Mouse (Mus musculus) lung, adult 2 months (tissue): ENCODE data around the gene Zfp583. TPM values are rescaled to one million over a fixed set of nuclear protein-coding genes. Genes with fewer than 3 reads are reported as not detected.

Source experiments
- DNase-seq: peaks from one replicate; pipeline ENCODE4 v3.0.0; 2022
- H3K4me1 ChIP-seq: fragments of 200-500 bp; 2 replicates; pipeline ENCODE4 v1.6.1; 2011; ENCODE audit warnings: low read length; ENCODE audit not compliant: control insufficient read depth, insufficient read depth
- H3K4me3 ChIP-seq: fragments of 200-500 bp; replicated peaks from 2 replicates; pipeline ENCODE3; 2011; ENCODE audit warnings: low read depth, mild to moderate bottlenecking, control low read depth, low read length; ENCODE audit errors: extremely low read depth
- CTCF ChIP-seq: fragments of 200-500 bp; IDR thresholded peaks from 2 replicates; pipeline ENCODE4 v1.5.1; 2011; ENCODE audit warnings: mild to moderate bottlenecking, low read length, control low read depth; ENCODE audit not compliant: insufficient read depth
- POLR2A ChIP-seq: fragments of 200-500 bp; IDR thresholded peaks from 2 replicates; pipeline ENCODE4 v1.6.1; 2011; ENCODE audit warnings: low read depth, mild to moderate bottlenecking, control low read depth, low read length, borderline replicate concordance; ENCODE audit errors: extremely low read depth
- WGBS: fragments of 180-500 bp; shearing (Covaris S2); methylation state at CpG from one replicate; pipeline ENCODE4 v1.1.7; 2018; 5-methylcytosine and 5-hydroxymethylcytosine counted together
- polyA plus RNA-seq: library from polyadenylated mRNA; depleted of rRNA; stranded (reverse); fragments of >200 nt; gene quantifications from 2 replicates; pipeline ENCODE4 v1.2.3, GENCODE M21; 2012; rRNA removed

Gene Zfp583
- polyA plus RNA-seq, 1 experiment = 0.76 TPM

DNA sequence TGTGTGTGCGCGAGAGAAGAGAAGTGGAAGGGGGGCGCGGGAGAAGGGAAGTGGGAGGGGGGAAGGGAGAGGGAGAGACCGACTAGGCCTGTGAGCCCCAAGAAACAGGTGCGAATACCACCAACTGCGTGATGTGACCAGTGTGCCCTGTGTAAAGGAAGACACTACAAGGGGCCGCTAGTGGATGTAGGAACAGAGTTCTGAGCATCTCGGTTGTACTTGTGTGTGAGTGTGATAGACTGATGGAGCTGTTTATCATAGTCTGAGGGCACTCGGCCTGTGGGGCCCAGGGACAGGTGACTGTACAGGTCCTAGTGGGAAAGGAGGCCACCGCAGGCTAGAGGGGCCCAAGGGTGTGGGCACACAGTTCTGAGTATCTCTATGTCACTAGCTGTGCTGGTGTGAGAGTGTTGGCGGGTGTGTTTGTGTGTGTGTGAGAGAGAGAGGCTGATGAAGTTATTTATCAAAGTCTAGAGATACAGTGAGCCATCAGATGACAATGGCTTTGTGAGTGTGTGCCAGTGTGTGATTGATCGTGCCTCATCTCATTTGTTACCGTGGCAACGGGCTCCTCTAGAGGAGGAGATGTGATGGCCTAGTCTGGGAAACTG is 44.1 kb downstream of the Zfp583 start:
- 24% methylated on average over 15 of the region's 15 CpGs for WGBS

DNA sequence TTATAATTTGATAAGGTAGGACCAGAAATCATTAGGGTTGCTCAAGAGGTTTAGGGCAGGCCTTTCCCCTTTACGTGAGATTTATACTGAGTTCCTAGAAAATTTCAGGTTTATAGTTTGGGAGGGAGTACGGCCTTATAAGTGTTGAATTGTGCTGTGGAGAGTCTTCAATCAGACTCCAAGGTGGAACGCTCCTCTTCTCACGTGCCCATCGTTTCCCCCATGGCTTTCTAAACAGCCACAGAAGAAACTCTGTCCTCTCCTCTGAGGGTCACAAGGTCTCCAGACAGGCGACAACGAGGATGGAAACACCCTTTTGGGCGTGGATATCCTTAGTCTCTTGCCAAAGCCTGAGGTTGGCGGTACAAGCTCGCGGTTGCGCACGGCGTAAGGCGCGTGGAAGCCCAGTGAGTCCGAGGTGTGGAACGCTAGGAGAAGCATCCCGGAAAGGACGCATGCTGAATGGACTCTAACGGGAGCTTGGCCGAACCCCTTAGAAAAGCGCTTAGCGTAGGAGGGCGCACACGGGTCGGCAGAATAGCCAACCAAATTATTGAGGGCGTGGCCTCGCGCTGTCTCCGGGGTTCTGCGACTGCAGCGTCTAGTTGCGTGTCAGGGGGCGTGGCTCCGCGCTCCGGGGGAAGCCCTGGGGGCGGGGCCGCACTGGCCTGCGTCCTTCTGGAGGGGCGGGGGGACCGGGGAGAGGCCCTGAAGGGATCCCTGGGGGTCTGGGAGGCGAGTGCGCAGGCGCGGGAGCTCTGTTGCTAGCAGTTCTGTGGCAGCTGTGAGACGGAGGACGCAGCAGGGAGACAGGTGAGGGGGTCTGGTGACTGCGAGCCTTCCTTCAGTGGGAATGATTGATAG is 45.0 kb downstream of the Zfp583 start, which contains the start of gene Zfp667:
Zfp667 (plus strand) TSS at position 738 of the 864 bp plus-strand sequence.
- TF ChIP-seq CTCF (no peak), POLR2A (peak; percentile 66; the same call in 1 of the 2 replicates)
- Histone ChIP-seq H3K4me1 (no peaks in the 10 kb centered on the region), H3K4me3 (peak within 1 kb of the TSS; percentile 85)
- DNase-seq = peak; percentile 95
- WGBS = 2% methylated on average over 49 of the region's 50 CpGs

More for the DNA sequence above, 44.1 kb downstream of the Zfp583 start:
- TF ChIP-seq CTCF = no peak
- TF ChIP-seq POLR2A = no peak
- Histone ChIP-seq H3K4me1 (no peaks in the 10 kb centered on the region), H3K4me3 (peak overlapping the region; percentile 83)
- DNase-seq = no peak

DNA sequence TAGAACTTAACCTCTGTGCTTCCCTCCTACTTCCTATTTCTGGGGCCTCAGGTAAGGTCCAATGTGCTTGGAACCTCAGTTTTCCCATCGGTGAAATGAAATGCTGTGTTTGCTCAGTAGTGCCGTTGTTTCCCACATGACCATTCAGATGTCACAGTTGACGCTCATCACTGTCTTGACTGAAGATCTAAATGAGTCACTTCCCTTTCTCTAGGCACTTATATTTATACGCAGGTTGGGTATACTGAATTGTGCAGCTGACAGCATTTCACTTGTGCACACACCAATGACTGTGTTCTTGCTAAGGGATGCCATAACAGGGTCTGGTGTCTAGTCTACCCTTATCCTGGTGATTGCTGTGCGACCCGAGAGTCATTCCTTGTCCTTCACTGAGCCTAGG is 45.7 kb downstream of the Zfp583 start:
- 73% methylated on average over 6 of the region's 6 CpGs for WGBS
- no peak for DNase-seq
- Histone ChIP-seq H3K4me3 (no peak overlapping the region), H3K4me1 (no peaks in the 10 kb centered on the region)
- TF ChIP-seq POLR2A = no peak
- no peak for TF ChIP-seq CTCF

DNA sequence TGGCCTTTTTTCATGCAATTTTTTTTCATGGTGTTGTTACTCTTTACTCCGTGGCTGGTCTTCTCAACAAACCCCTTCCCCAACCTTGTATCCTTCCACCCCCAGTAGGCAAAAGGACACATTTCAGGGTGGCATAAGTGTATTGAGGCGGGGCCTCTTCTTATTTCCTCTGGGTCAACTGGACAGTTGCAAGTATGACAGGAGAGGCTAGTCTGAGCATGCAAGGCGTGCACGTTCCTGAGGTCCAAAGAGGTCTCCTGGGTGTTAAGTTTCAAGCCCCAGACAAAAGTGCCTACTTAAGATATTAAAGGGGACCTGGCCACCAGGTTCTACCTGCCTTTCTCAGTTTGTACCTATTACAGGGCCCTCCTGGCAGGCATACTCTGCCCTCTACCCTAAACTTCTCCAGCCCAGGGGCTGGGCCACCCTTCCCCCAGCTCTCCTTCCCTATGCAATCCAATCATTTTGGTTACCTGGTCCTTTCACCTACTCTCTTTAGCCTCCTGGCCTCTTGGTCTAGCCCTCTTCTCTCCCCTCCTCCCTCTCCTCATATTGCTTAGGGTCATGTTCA is 46.6 kb downstream of the Zfp583 start:
- no peak for TF ChIP-seq CTCF
- TF ChIP-seq POLR2A = no peak
- Histone ChIP-seq H3K4me1 (no peaks in the 10 kb centered on the region), H3K4me3 (no peak overlapping the region)
- 79% methylated on average over 4 of the region's 4 CpGs for WGBS
- no peak for DNase-seq

DNA sequence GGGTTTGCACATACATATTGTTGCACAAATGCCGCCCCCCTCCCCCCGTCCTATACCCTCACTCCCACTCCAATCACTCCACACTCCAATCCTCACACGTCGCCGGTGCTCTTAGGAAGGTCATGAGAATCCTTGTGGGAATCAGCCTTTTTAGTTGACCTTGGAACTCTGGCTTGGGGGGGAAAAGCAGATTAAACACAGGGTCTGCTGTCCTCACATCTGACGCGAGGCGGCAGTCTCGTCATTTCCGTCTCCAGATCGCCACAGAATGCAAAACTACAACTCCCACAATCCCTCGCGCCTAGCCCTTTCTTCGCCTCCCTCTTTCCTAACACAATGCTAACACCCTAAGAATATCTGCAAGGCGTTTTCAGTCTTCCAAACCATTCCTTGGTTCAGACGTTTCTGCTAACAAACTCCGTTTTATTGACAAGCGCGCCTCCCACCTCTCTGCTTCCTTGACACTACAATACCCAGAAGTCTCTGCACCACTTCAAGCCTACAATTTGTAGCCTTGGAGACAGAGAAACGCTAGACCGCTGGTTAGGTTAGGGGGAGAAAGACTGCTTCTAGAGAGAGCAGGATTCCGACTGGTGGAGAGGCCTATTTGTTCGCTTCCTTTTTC is 47.5 kb downstream of the Zfp583 start:
- H3K4me3 ChIP-seq = peak overlapping the region; percentile 100

DNA sequence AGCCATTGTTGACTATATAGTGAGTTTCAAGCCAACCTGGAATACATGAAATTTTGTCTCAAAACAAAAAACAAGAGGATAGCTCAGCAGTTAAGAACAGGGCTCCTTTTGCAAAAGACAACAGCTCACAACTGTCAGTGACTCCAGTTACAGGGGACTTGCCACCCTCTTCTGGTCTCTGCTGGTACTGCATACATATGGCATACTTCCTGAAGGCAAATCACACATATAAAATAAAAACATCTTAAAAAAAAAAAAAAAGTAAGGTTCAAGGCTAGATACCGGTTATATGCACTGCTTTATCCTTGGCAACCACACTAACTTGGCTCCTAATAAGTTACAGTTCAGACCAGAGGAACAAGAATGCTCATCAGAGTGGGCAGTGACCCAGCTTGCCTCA is 48.3 kb downstream of the Zfp583 start:
- TF ChIP-seq POLR2A (no peak), CTCF (peak; percentile 44)
- 0% methylated on average over 1 of the region's 1 CpGs for WGBS
- peak; percentile 60 for DNase-seq
- no peaks in the 10 kb centered on the region for H3K4me1 ChIP-seq
- peak overlapping the region; percentile 51 for H3K4me3 ChIP-seq

More for the DNA sequence above, 47.5 kb downstream of the Zfp583 start:
- DNase-seq = peak; percentile 80
- peak; percentile 79; the same call in 1 of the 2 replicates for TF ChIP-seq POLR2A
- TF ChIP-seq CTCF = peak; percentile 60; the same call in 1 of the 2 replicates
- 1% methylated on average over 23 of the region's 23 CpGs for WGBS
- H3K4me1 ChIP-seq = no peaks in the 10 kb centered on the region

DNA sequence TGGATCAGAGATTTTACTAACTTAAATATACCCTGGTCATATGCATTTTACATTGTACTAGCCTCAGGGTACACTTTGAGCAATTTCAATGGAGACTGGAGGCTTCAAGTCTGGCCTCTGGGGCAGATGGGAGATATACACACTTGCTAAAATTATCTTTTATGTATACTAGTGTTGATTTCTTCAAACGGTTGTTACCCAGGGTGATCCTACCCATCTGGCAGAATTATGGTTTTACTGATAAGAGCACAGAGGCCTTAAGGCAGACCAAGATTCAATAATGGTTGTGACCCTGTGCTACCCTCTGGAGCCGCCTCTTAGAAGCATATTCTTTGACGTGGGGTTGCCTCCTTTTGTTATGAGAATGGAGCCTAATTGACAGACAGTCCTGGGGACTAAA is 53.2 kb downstream of the Zfp583 start:
- DNase-seq = no peak
- TF ChIP-seq POLR2A (no peak), CTCF (no peak)
- 29% methylated on average over 3 of the region's 3 CpGs for WGBS
- Histone ChIP-seq H3K4me1 (no peaks in the 10 kb centered on the region), H3K4me3 (no peak overlapping the region)

DNA sequence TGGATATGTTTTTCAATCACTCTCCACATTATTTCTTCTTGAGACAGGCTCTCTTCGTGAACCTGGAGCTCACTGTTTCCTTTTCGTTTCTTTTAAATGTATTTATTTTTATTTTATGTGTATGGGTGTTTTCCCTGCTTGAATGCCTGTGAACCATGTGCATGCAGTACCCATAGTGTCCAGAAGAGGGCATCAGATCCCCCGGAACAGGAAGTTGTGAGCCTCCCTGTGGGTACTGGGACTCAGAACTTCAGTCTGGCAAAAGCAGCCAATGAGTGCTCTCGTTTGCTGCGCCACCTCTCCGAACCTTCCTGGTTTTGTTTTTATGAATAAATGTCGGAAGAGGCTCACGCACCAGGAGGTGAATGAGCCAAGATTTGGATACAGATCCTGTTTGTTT is 65.4 kb downstream of the Zfp583 start:
- DNase-seq = no peak
- Histone ChIP-seq H3K4me3 (no peak overlapping the region), H3K4me1 (no peaks in the 10 kb centered on the region)
- WGBS = 61% methylated on average over 8 of the region's 8 CpGs
- TF ChIP-seq POLR2A (no peak), CTCF (peak; percentile 49)

Other genes with a start within 250 kb of the Zfp583 start
- 38.4 and 44.0 TPM in 2 replicates for gene Zfp787, start 175.3 kb downstream of the Zfp583 start, polyA plus RNA-seq
- gene Zfp444, start 159.1 kb downstream of the Zfp583 start, polyA plus RNA-seq = 35.2 and 36.7 TPM in 2 replicates
- not detected in 2 replicates for gene Galp, start 134.2 kb downstream of the Zfp583 start, polyA plus RNA-seq
- gene Zscan5b, start 109.0 kb downstream of the Zfp583 start, polyA plus RNA-seq = not detected in 2 replicates
- gene Epp13, start 78.6 kb downstream of the Zfp583 start, polyA plus RNA-seq = not detected in 2 replicates
- 0.45 and 1.1 TPM in 2 replicates for gene Zfp667, start 44.7 kb downstream of the Zfp583 start, polyA plus RNA-seq
- 0.07 and 0.21 TPM in 2 replicates for gene Gm3854, start 12.5 kb upstream of the Zfp583 start, polyA plus RNA-seq
- 0.35 and 0.59 TPM in 2 replicates for gene Zfp78, start 32.0 kb upstream of the Zfp583 start, polyA plus RNA-seq
- gene Zfp28, start 52.0 kb upstream of the Zfp583 start, polyA plus RNA-seq = 2.0 and 3.9 TPM in 2 replicates
- gene Smim17, start 67.4 kb upstream of the Zfp583 start, polyA plus RNA-seq = not detected in 2 replicates
- gene Gm20715, start 79.0 kb upstream of the Zfp583 start, polyA plus RNA-seq = 0.03 TPM in 1 of 2 replicates, not detected in the other
- not detected in 2 replicates for gene Olfr1344, start 107.4 kb upstream of the Zfp583 start, polyA plus RNA-seq
- not detected in 2 replicates for gene Olfr1336, start 124.9 kb upstream of the Zfp583 start, polyA plus RNA-seq
- gene Olfr1346, start 135.8 kb upstream of the Zfp583 start, polyA plus RNA-seq = not detected in 2 replicates
- gene Olfr5, start 155.7 kb upstream of the Zfp583 start, polyA plus RNA-seq = not detected in 2 replicates
- not detected in 2 replicates for gene Olfr1347, start 168.5 kb upstream of the Zfp583 start, polyA plus RNA-seq
- gene Olfr1348, start 177.5 kb upstream of the Zfp583 start, polyA plus RNA-seq = not detected in 2 replicates
- not detected in 2 replicates for gene Olfr1349, start 191.7 kb upstream of the Zfp583 start, polyA plus RNA-seq
- gene Olfr1350, start 233.6 kb upstream of the Zfp583 start, polyA plus RNA-seq = not detected in 2 replicates